Mouse (Mus musculus): ENCODE measurements around the gene Gpc5.

The Gpc5 gene

DNA sequence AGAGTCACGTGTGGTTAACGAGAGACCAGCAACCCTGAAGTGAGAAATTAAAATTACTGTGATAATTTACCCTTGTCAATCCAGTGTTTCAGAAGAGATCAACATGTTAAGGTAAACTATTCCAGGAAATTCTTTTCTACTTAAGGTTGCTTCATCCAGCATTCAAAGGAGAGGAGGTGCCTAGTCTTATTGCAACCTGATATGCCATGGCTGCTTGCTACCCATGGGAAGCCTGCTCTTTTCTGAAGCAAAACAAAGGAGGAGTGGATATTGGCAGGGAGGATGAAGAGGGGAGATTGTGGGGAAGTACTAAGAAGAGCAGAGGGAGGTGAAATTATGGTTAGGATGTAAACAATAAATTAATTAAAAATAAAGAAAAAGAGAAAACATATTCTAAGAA is 15.5 kb downstream of the Gpc5 start:
- no peak for DNase-seq

DNA sequence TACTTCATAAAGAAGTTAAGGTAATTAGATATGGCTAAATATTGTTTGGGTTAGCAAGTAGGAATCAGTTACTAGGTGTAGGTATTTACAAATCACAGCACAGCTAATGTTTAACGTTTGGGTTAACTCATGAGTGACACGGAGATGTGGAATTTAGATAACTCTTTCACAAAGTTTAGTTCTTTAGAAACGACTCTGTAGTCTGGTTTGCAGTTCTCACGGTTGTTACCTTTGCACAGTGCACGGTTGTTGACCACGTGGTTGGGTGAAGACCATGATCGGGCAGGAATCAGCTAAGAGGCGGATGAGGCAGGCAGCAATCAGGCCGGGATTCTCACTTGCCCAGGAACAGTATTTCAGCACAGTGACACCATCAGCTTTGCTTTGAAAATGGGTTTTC is 26.6 kb downstream of the Gpc5 start:
- peak; percentile 8 for DNase-seq

DNA sequence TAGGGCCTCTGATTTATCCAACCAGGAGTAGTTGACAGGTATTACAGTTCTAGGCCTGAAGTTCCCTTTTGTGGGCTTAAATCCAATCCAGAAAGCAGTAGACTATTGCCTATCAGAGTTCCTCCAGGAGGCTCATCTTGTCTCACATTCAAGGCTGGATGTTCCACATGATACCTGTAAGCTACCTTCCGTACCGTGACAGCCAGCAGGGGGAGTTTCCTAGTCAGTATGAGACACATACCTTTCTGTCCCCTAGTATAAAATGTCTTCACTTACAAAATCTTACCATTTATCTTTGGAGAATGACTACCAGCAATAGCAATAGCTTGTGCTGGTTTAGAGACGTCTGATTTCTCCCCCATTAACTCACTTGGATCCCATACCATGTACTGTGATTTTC is 56.8 kb downstream of the Gpc5 start:
- no peak for DNase-seq

DNA sequence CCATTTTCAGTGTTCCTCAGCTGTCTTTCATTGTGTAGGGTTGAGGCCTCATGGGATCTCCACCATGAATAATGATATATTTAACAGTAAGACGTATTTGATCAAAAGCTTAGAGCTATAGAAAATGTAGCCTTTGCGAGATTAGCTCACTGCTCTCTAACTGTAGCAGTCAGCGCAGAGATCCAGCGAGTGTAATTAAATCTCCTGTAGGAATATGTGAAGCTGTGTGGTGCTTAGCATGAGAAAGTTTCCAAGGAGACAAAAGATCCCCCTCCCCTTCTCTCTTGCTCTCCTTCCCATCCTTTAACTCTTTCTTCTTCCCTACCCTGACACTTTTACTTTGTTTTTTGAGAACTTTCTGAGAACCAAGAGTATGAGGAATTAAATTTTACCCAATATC is 64.6 kb downstream of the Gpc5 start:
- DNase-seq, result no peak

DNA sequence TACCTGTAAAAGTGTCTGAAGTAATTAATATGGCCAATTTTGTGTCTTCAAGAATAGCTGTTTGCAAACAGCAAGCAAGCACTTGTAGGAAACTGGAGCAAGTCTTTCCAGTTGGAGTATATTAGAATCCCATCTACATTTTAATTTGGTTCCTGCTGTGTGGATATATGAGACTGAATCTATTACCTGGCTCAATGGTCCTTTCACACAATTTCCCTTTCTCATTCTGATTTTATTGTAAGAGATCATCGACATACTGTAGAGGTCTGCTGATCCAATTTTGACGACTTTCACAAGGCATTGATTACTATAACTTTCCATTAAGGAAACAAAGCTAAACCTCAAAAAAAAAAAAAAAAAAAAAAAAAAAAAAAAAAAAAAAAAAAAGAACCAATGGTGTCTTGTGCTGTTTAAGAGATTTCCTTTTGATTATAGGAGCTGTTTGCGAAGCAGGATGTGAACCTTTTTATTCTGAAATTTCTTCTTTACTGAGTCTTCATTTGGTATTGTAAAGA is 85.4 kb downstream of the Gpc5 start:
- no peak for DNase-seq

DNA sequence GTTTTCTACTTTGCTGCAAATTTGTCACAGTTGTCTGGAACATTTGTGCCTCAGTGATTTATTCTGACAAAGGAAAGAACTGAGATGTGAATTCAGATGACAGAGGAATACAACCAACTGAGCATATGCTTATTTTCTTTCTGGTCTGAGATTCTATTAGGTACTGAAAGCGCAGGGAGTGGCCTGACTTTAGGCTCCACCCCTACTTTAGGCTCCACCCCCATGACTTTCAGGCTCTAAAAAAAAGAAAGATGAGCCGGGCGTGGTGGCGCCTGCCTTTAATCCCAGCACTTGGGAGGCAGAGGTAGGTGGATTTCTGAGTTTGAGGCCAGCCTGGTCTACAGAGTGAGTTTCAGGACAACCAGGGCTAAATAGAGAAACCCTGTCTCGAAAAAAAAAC is 87.9 kb downstream of the Gpc5 start:
- no peak for DNase-seq

DNA sequence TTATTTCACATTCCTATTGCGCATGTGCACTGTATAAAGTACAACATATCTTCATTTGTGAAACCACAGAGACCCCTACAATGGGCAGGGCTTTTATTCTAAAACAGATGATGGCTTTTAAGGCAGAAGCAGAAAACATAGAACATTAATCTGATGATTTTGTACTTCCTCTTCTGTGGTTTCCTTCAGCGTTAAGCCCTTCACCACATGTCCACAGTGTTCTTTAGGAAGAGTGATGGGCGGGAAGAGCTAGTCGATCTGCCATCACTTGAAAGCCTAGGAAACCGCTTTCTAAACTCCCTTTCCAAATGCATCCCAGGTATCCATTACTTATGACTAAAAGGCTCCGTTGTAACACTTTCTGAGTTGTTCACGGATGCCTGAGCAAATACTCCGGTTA is 96.2 kb downstream of the Gpc5 start:
- no peak for DNase-seq

DNA sequence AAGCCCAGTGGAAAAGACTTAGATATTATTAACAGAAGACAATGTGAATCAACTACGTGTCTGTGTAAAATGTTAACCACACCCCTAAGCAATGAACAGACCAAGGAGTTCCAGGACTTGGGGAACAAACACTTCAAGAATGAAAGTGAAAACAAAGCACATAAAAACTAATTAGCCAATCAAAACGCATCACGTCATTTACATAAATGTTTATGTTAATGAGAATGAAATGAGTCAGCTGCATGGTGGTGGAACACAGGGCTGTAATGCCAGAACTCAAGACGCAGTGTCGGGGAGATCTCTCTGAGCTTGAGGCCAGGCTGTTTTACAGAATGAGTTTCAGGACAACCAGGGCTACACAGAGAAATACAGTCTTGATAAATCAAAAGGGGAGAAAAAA is 136.1 kb downstream of the Gpc5 start:
- no peak for DNase-seq

DNA sequence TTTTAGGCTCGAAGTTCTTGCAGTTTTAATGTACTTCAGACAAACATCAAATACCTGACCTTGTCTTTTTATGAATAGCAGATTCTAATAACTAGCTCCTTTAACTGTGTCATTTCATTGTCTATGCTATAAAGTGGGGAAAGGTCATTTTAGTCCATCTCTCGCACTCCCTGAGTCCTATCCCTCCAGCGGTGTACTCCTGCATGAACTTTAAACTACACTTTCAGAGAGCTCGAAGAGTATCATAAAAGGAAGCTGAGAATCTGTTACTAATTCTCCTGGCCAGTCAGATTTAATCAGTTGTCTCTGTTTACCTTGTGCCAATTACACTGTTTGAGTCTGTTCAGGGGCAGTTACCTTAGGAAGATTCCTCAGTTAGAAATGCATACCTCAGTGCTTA is 144.4 kb downstream of the Gpc5 start:
- DNase-seq, result no peak

DNA sequence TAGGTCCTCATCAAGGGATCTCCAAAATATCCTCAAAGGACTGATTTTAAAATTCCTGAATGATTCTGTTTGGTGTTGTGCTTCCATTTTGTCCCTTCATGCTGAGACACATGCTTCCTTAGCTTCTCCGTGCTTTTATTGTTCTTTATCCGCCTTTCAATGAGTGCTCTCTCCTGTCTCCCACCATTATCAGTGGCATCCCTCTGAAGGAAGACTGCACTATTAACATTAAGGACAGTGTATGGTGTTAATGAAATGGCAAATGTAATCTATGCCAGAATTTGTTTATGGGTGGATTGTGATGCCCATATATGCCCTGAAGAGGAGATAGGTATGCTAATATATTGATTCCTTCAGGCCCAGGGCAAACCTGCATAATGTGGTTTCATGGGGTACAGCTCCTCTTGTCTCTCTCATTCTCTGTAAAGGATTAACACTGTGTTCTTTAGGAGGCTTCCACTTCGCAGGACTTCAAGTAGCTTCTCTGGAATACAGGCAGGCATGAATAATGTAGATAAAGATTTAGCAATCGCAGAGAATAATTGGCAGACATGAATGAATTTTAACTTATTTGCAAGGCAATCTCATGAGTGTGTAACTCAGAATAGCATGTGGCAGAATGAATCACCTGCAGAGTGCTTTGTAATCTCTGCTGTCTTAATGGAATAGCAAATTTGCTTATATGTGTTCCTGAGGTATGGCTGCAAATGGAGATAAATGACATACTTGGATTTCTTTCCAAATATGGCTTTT is 148.8 kb downstream of the Gpc5 start:
- DNase-seq, result no peak

DNA sequence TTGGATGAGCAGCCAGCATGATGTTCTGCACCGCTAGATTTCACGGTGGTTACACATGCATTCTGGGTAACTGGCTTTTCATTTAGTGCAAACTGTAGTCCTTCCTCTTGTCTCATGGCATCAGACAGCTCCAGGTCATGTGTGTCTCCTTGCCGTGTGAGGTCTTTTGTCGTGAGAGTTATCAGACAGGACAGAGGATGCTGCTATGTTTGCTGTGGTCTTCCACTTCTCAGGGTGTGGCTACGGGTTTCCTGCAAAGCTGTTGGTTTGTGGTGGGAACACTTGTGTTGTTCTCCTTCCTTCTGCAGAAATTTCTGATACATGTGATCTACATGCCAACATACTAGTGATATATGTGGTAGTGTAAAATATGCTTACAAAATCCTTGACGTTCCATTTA is 158.5 kb downstream of the Gpc5 start:
- DNase-seq, result no peak

DNA sequence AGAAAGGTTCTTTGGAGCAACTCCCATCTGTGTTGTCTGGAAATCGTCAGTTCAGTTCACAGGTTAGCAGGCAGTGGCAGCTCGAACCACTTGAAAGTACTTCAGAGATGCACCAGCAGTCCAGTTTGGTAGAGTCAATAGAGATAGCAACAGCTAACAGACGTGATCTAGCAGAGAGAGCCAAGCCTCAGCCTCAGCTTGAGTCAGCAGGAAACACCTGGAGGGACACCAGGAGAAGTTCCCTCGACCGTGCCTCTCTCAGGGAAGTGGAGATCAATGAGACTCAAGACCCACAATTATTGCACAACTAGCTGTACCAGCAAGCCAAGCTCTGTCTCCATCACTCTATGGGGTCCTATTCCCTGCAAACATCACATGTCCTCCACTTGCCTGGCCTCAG is 159.8 kb downstream of the Gpc5 start:
- DNase-seq, result no peak

DNA sequence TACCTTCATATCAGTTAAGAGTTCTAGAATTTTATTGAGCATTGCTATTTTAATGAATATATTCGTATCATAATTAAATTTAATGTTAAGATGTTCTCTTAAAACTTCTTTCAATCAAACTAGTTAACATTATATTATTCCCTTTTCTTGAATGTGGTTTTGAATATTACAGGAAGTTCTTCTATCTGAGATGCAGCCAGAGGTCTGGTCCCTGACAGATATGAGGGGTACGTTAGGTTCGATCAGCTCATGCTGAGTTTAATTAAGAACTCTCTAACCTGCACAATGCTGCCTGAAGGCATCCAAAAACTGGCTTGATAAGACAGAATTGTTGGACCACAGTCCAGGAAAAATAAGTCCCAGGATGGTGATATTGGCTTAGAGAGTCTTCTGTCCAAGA is 161.1 kb downstream of the Gpc5 start:
- DNase-seq, result no peak

DNA sequence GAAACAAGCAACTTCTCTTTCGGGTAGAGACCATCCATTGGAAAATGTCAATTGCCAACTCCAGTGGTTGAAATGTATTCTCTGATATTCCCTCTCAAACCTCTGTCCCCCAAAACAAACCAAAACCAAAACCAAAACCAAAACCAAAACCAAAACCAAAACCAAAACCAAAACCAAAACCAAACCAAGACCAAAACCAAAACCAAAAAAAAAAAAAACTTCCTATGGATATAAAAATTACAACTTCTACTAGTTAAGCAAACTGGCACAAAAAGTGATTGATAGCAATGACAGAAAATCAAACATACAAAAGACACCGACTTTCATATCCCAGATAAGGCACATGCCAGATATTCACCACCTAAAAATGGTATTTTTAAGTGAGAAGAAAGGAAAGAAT is 161.7 kb downstream of the Gpc5 start:
- no peak for DNase-seq

DNA sequence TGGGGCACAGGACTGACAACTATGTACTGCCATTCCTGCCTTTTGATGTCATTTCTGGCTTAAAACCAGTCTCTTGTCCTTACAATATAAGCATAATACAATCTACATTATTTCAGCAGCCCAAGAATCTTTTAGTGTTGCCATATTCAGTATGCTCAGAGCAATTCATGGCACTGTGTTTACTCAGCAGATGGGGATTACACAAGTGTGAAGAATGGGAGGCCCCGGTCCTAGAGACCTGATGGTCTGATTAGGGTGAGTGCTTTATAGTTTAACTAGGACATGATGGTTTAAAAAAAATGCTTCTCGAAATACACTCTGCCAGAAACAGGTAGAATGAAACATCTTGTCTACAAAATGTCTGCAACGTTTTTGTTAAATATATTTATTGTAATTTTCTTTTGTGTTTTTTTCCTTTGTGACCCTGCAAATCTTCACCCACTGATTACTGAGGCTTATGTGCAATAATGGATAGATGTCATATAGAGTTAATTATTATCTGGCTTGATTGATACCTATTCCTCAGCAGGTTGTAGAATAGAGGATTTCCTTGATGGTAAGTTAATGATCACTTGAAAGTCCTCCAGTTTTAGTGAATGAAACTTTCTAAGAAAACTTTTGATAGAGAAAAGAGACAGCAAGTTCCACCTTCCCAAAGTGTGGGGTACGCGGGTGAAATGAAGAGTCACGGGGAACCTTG is 177.8 kb downstream of the Gpc5 start:
- no peak for DNase-seq

DNA sequence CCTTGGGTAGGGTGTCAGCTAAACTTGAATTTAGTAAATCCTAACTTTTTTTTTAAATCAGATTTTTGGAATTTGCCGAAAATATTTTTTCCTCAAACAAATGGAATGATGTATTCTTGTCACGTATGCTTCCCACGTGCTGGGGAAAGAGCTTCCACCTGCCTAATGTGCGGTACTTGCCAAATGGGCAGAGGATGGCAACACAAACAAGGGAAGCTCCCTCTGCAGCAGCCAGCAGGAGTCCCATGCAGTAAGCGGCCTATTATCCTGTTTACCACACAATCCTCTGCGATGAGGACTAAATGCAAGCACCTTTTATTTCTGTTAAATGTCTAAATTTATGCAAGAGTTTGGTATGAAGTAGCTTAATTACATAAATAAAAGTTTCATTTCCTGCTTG is 178.4 kb downstream of the Gpc5 start:
- no peak for DNase-seq

DNA sequence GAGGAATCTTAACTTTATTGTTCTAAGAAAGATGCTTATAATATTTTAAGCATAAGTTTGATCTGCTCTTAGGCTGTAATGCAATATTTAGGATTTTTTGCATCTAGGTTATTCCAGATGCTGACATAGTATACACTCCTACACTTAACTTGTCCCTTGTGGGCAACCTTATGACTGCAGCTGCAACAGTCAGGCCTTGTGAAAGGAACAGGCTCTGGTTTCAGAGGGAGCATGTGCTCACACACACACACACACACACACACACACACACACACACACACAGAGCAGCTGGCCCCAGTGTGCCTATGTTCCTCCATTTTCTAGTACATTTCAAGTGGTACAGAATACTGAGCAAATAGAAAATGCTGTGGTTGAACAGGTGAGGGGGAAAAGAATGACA is 190.8 kb downstream of the Gpc5 start:
- DNase-seq, result no peak

DNA sequence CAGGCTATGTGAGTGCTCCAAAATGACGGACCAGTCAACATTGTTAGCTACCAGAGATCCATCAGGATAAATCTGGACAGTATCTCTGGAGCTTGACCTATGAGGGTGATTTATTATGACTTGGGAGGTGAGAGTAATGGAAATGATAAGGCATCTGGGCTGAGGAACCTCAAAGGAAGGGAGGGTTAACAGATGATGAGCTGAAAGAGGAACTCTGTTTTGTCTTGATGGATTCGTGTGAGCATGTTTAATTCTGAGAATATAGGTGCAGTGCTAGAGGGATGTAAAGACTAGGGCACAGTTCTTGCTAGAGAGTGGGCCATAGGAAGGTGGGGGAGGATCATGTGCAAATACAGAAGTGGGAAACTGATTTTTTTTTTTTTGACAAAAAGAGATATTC is 232.2 kb downstream of the Gpc5 start:
- no peak for DNase-seq

DNA sequence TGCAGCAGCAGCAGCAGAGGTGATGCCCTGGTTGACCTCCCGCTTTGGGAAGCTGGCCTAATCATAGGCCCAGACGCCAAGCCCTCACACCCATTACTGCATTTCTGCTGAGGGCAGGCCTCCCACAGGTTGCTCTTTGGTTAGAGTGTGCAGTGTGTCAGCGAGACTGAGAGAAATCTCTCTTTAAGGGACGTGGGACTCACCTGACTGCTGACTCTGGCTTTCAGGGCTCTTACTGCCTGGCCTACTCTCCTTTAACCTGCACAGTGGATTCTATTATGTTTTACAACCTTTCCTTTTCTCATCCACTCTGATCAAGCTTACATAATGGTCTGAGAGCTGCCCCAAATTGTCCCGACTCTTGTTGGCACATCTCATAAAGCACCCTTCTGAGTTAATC is 234.4 kb downstream of the Gpc5 start:
- no peak for DNase-seq

DNA sequence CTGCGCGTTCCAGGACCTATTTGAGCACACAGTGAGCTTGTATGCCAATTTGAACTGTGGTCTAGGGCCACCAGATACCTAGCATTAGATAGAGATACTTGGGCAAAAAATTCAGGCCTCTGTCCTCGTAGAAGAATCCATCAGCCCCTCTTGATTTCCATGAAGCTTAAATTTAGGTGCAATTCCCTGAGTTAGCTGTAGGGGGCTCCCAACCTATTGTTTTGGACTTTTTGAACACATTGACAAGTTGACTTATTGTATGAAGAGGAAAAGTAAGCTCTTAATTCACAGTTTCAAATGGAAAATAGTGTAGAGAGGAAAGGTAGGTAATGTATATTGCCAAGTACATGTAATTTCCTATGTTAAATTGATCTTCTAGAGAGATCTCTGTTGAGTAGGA is 247.1 kb downstream of the Gpc5 start:
- no peak for DNase-seq

DNA sequence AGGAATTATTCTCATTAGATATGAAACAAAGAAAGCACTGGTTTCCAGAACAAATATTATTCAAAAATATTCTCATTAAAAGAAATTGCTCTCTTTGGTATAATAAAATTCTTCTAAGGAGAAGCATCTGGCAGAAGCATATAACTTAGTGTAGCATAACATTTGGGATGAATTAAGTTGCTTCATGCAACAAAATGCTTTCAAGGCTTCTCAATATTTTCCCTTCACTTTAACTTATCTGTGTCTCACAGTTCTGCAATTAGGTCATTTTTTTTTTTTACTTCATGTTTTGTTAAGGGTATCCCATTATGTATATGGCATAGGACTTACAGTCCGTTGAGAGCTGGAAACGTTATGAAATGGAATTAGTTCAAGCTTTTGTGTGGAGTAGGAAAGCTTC is 250.6 kb downstream of the Gpc5 start:
- DNase-seq, result no peak

DNA sequence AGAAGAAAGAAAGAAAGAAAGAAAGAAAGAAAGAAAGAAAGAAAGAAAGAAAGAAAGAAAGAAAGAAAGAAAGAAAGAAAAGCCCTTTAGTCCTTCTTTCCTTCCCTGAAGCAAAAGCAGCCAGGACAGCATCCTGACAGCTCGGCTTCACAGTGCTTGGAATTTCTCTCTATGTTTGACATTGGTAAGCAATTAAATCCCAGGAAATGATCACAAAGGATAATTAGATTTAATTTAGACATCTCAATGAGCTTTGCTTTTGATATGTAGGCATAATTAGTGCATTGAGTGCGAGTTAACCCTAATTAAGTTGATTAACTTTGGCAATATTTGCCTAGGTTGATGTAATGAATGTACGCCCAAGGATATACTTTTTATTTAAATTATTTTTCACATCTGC is 257.4 kb downstream of the Gpc5 start:
- no peak for DNase-seq

DNA sequence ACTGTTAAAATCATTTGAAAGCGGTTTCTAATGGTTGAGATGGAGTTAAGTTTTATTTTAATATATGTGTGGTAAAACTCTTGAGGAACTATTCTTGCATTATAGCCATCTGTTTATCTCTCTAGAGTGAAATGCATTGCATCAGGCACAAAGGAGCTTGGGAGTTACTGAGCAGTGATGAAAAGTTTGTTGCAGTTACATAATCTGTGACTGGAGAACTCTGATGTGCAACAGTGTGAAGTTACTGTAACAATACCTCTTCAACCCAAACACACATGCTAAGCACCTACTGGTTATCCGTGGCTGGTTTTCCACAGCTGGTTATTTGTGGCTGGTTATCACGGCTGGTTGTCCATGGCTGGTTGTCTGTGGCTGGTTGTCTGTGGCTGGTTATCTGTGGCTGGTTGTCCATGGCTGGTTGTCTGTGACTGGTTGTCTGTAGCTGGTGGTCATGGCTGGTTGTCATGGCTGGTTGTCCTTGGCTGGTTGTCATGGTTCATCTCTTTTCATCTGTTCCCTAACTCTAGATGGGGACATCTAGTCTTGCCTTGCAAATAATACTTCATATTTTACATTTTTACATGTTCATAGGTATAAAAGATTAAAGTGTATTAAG is 273.4 kb downstream of the Gpc5 start:
- no peak for DNase-seq

DNA sequence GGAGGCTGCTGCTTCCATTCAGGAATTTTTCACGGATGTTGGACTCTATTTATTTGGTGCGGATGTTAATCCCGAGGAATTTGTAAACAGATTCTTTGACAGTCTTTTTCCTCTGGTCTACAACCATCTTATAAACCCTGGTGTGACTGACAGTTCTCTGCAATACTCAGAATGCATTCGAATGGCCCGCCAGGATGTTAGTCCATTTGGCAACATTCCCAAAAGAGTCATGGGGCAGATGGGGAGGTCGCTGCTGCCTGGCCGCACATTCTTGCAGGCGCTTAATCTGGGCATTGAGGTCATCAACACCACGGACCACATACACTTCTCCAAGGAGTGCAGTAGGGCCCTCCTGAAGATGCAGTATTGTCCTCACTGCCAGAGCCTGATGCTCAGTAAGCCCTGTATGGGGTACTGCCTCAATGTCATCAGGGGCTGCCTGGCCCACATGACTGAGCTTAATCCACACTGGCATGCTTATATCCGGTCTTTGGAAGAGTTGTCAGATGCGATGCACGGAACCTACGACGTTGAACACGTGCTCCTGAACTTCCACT is 277.7 kb downstream of the Gpc5 start:
- DNase-seq, result no peak

Data from kidney, adult 11 months (tissue).